Mouse (Mus musculus): ENCODE data around the gene Tpcn1. TPM values are rescaled to one million over a fixed set of nuclear protein-coding genes. Genes with fewer than 3 reads are reported as not detected.

Tpcn1 gene
- polyA plus RNA-seq, 1 experiment from 2014 or later, result 24.2 TPM

- peak overlapping the region; percentile 84 for H3K4me3 ChIP-seq (ENCODE audit: low read depth, low read length)
- WGBS (ENCODE audit: insufficient replicate concordance), result 1% methylated on average over 29 of the region's 29 CpGs
- H3K4me1 ChIP-seq (ENCODE audit: control insufficient read depth, low read depth, low read length), result peaks cover 37% of the 10 kb centered on the region
- peak overlapping the region; percentile 95 for H3K27ac ChIP-seq (ENCODE audit: low read length)
- peak overlapping the region; percentile 90 for H3K9ac ChIP-seq (ENCODE audit: low read depth, low read length)
- ATAC-seq (ENCODE audit: low read depth), result peak; percentile 26
- H3K9me3 ChIP-seq (replicated peaks; ENCODE audit: control insufficient read depth, low read length), result 0 out of 2 replicates have a peak, but pooled peaks cover 4% of the 10 kb centered on the region
- peak overlapping the region; percentile 87 for H3K4me2 ChIP-seq (ENCODE audit: low read depth, low read length)
- peaks cover 19% of the 10 kb centered on the region for H3K36me3 ChIP-seq (ENCODE audit: control insufficient read depth, insufficient read depth)
- H3K27me3 ChIP-seq (ENCODE audit: control insufficient read depth, insufficient read depth, low read depth, low read length), result no peaks in the 10 kb centered on the region
These were observed 419 bp downstream of the Tpcn1 start for GRCm38 (mm10) chr5:120587940-120588568.

GRCm38 (mm10) chr5:120587616-120587926 is 902 bp downstream of the Tpcn1 start:
- Histone ChIP-seq H3K27me3 (ENCODE audit: control insufficient read depth, insufficient read depth, low read depth, low read length) (no peaks in the 10 kb centered on the region), H3K4me1 (ENCODE audit: control insufficient read depth, low read depth, low read length) (peaks cover 37% of the 10 kb centered on the region), H3K36me3 (ENCODE audit: control insufficient read depth, insufficient read depth) (peaks cover 22% of the 10 kb centered on the region), H3K9ac (ENCODE audit: low read depth, low read length) (peak overlapping the region; percentile 90), H3K4me2 (ENCODE audit: low read depth, low read length) (peak overlapping the region; percentile 87), H3K4me3 (ENCODE audit: low read depth, low read length) (peak overlapping the region; percentile 84), H3K9me3 (replicated peaks; ENCODE audit: control insufficient read depth, low read length) (0 out of 2 replicates have a peak, but pooled peaks cover 4% of the 10 kb centered on the region), H3K27ac (ENCODE audit: low read length) (peak overlapping the region; percentile 95)
- ATAC-seq (ENCODE audit: low read depth), result peak; percentile 47
- 3% methylated on average over 9 of the region's 9 CpGs for WGBS (ENCODE audit: insufficient replicate concordance)

- no peaks in the 10 kb centered on the region for H3K27me3 ChIP-seq (ENCODE audit: control insufficient read depth, insufficient read depth, low read depth, low read length)
- H3K4me3 ChIP-seq (ENCODE audit: low read depth, low read length), result peak overlapping the region; percentile 84
- H3K27ac ChIP-seq (ENCODE audit: low read length), result peak overlapping the region; percentile 95
- H3K36me3 ChIP-seq (ENCODE audit: control insufficient read depth, insufficient read depth), result peaks cover 24% of the 10 kb centered on the region
- WGBS (ENCODE audit: insufficient replicate concordance), result 6% methylated on average over 17 of the region's 17 CpGs
- H3K4me2 ChIP-seq (ENCODE audit: low read depth, low read length), result peak overlapping the region; percentile 87
- 0 out of 2 replicates have a peak, but pooled peaks cover 4% of the 10 kb centered on the region for H3K9me3 ChIP-seq (replicated peaks; ENCODE audit: control insufficient read depth, low read length)
- H3K9ac ChIP-seq (ENCODE audit: low read depth, low read length), result peak overlapping the region; percentile 90
- peak; percentile 36 for ATAC-seq (ENCODE audit: low read depth)
- peaks cover 41% of the 10 kb centered on the region for H3K4me1 ChIP-seq (ENCODE audit: control insufficient read depth, low read depth, low read length)
These were observed 1.5 kb downstream of the Tpcn1 start for GRCm38 (mm10) chr5:120586741-120587615.

GRCm38 (mm10) chr5:120584968-120585367 is 3.5 kb downstream of the Tpcn1 start:
- no peak overlapping the region for H3K4me3 ChIP-seq (ENCODE audit: low read depth, low read length)
- 67% methylated on average over 15 of the region's 15 CpGs for WGBS (ENCODE audit: insufficient replicate concordance)
- no peak overlapping the region for H3K27ac ChIP-seq (ENCODE audit: low read length)
- H3K27me3 ChIP-seq (ENCODE audit: control insufficient read depth, insufficient read depth, low read depth, low read length), result no peaks in the 10 kb centered on the region
- no peak overlapping the region for H3K9ac ChIP-seq (ENCODE audit: low read depth, low read length)
- ATAC-seq (ENCODE audit: low read depth), result no peak
- no peak overlapping the region for H3K4me2 ChIP-seq (ENCODE audit: low read depth, low read length)
- H3K9me3 ChIP-seq (replicated peaks; ENCODE audit: control insufficient read depth, low read length), result no peaks in the 10 kb centered on the region
- H3K4me1 ChIP-seq (ENCODE audit: control insufficient read depth, low read depth, low read length), result peaks cover 37% of the 10 kb centered on the region
- H3K36me3 ChIP-seq (ENCODE audit: control insufficient read depth, insufficient read depth), result peaks cover 40% of the 10 kb centered on the region

GRCm38 (mm10) chr5:120583511-120583910 is 5.0 kb downstream of the Tpcn1 start:
- H3K9me3 ChIP-seq (replicated peaks; ENCODE audit: control insufficient read depth, low read length), result no peaks in the 10 kb centered on the region
- WGBS (ENCODE audit: insufficient replicate concordance), result 82% methylated on average over 4 of the region's 4 CpGs
- no peak overlapping the region for H3K4me2 ChIP-seq (ENCODE audit: low read depth, low read length)
- no peak overlapping the region for H3K27ac ChIP-seq (ENCODE audit: low read length)
- no peaks in the 10 kb centered on the region for H3K27me3 ChIP-seq (ENCODE audit: control insufficient read depth, insufficient read depth, low read depth, low read length)
- no peak for ATAC-seq (ENCODE audit: low read depth)
- peaks cover 43% of the 10 kb centered on the region for H3K36me3 ChIP-seq (ENCODE audit: control insufficient read depth, insufficient read depth)
- no peak overlapping the region for H3K4me3 ChIP-seq (ENCODE audit: low read depth, low read length)
- H3K4me1 ChIP-seq (ENCODE audit: control insufficient read depth, low read depth, low read length), result peaks cover 46% of the 10 kb centered on the region
- H3K9ac ChIP-seq (ENCODE audit: low read depth, low read length), result no peak overlapping the region

- Histone ChIP-seq H3K4me1 (ENCODE audit: control insufficient read depth, low read depth, low read length) (peaks cover 55% of the 10 kb centered on the region), H3K27me3 (ENCODE audit: control insufficient read depth, insufficient read depth, low read depth, low read length) (no peaks in the 10 kb centered on the region), H3K27ac (ENCODE audit: low read length) (no peak overlapping the region; the same call in 1 of the 2 replicates), H3K9me3 (replicated peaks; ENCODE audit: control insufficient read depth, low read length) (no peaks in the 10 kb centered on the region), H3K4me3 (ENCODE audit: low read depth, low read length) (no peak overlapping the region), H3K4me2 (ENCODE audit: low read depth, low read length) (no peak overlapping the region), H3K9ac (ENCODE audit: low read depth, low read length) (no peak overlapping the region), H3K36me3 (ENCODE audit: control insufficient read depth, insufficient read depth) (peaks cover 43% of the 10 kb centered on the region)
- ATAC-seq (ENCODE audit: low read depth), result no peak
- 78% methylated on average over 9 of the region's 9 CpGs for WGBS (ENCODE audit: insufficient replicate concordance)
These were observed 6.5 kb downstream of the Tpcn1 start for GRCm38 (mm10) chr5:120582002-120582401.

- H3K4me3 ChIP-seq (ENCODE audit: low read depth, low read length), result no peak overlapping the region
- H3K4me1 ChIP-seq (ENCODE audit: control insufficient read depth, low read depth, low read length), result peaks cover 46% of the 10 kb centered on the region
- no peaks in the 10 kb centered on the region for H3K9me3 ChIP-seq (replicated peaks; ENCODE audit: control insufficient read depth, low read length)
- H3K27ac ChIP-seq (ENCODE audit: low read length), result peak overlapping the region; percentile 99; the same call in 1 of the 2 replicates
- H3K9ac ChIP-seq (ENCODE audit: low read depth, low read length), result no peak overlapping the region
- no peak for ATAC-seq (ENCODE audit: low read depth)
- H3K27me3 ChIP-seq (ENCODE audit: control insufficient read depth, insufficient read depth, low read depth, low read length), result no peaks in the 10 kb centered on the region
- H3K4me2 ChIP-seq (ENCODE audit: low read depth, low read length), result no peak overlapping the region
- 84% methylated on average over 26 of the region's 26 CpGs for WGBS (ENCODE audit: insufficient replicate concordance)
- H3K36me3 ChIP-seq (ENCODE audit: control insufficient read depth, insufficient read depth), result peaks cover 42% of the 10 kb centered on the region
These were observed 8.4 kb downstream of the Tpcn1 start for GRCm38 (mm10) chr5:120579898-120580626.

- 57% methylated on average over 26 of the region's 26 CpGs for WGBS (ENCODE audit: insufficient replicate concordance)
- ATAC-seq (ENCODE audit: low read depth), result 0 out of 2 replicates have a peak, but pooled peaks have one; percentile 3
- Histone ChIP-seq H3K4me3 (ENCODE audit: low read depth, low read length) (no peak overlapping the region), H3K9ac (ENCODE audit: low read depth, low read length) (peak overlapping the region; percentile 74), H3K27me3 (ENCODE audit: control insufficient read depth, insufficient read depth, low read depth, low read length) (no peaks in the 10 kb centered on the region), H3K36me3 (ENCODE audit: control insufficient read depth, insufficient read depth) (peaks cover 35% of the 10 kb centered on the region), H3K9me3 (replicated peaks; ENCODE audit: control insufficient read depth, low read length) (no peaks in the 10 kb centered on the region), H3K27ac (ENCODE audit: low read length) (peak overlapping the region; percentile 99), H3K4me1 (ENCODE audit: control insufficient read depth, low read depth, low read length) (peaks cover 47% of the 10 kb centered on the region), H3K4me2 (ENCODE audit: low read depth, low read length) (peak overlapping the region; percentile 68)
These were observed 9.1 kb downstream of the Tpcn1 start for GRCm38 (mm10) chr5:120579211-120579897.

Data from liver, embryonic 16.5 days (tissue).